Mouse (Mus musculus) G1E (cell line): ENCODE results near the gene Gbp2b. TPM values are rescaled to one million over a fixed set of nuclear protein-coding genes. Genes with fewer than 3 reads are reported as not detected.
"Not testable (repeated sequence)": the region's sequence is repeated elsewhere in the genome, so short reads cannot be mapped to it uniquely, and the experiment has no call there.

ENCODE experiments used
- ATAC-seq: 2 replicates; pipeline ENCODE4 v1.8.0; 2016; ENCODE audit warnings: mild to moderate bottlenecking; ENCODE audit not compliant: insufficient number of reproducible peaks, poor library complexity, low FRiP score, severe bottlenecking; ENCODE audit errors: extremely low read depth
- DNase-seq: peaks from one replicate; pipeline ENCODE4 v3.0.0; 2012; ENCODE audit warnings: low spot score
- H3K27me3 ChIP-seq: 2 replicates; pipeline ENCODE4 v1.6.1; 2012; ENCODE audit warnings: mild to moderate bottlenecking, low read length, inconsistent platforms; ENCODE audit not compliant: insufficient read depth
- H3K36me3 ChIP-seq: replicated peaks from 2 replicates; pipeline ENCODE3; 2012; ENCODE audit warnings: mild to moderate bottlenecking, inconsistent platforms
- H3K4me1 ChIP-seq: 2 replicates; pipeline ENCODE4 v1.6.1; 2012; ENCODE audit warnings: low read depth, low read length, inconsistent platforms, mixed read lengths; ENCODE audit not compliant: insufficient read depth
- H3K4me3 ChIP-seq: 2 replicates; pipeline ENCODE4 v1.5.1; 2012; ENCODE audit warnings: low read depth, mild to moderate bottlenecking, inconsistent platforms, low read length, moderate library complexity, mixed read lengths
- H3K9me3 ChIP-seq: replicated peaks from 2 replicates; pipeline ENCODE4 v1.6.1; 2012; ENCODE audit warnings: inconsistent platforms
- CTCF ChIP-seq: IDR thresholded peaks from 2 replicates; pipeline ENCODE4 v1.5.1; 2012; ENCODE audit warnings: low read depth, low read length, inconsistent platforms, mixed read lengths
- GATA1 ChIP-seq: IDR thresholded peaks from 2 replicates; pipeline ENCODE4 v1.6.1; 2012; ENCODE audit warnings: borderline replicate concordance, low read length, inconsistent platforms, mixed read lengths
- GATA2 ChIP-seq: IDR thresholded peaks from 2 replicates; pipeline ENCODE4 v1.6.1; 2012; ENCODE audit warnings: low read depth, low read length, inconsistent platforms, borderline replicate concordance
- POLR2AphosphoS5 ChIP-seq: IDR thresholded peaks from 2 replicates; pipeline ENCODE4 v1.6.1; 2012; ENCODE audit warnings: low read depth, low read length, inconsistent platforms; ENCODE audit not compliant: insufficient replicate concordance
- TAL1 ChIP-seq: conservative IDR thresholded peaks from 2 replicates; pipeline ENCODE4 v1.6.1; 2012; ENCODE audit warnings: low read depth, low read length, inconsistent platforms, mixed read lengths
- polyA plus RNA-seq: library from polyadenylated mRNA; stranded (reverse); fragments of >175 nt; gene quantifications from 2 replicates; pipeline ENCODE4 v1.2.3, GENCODE M21; 2012
- total RNA-seq, 2 experiments: library from RNA; stranded (forward) in 1 of 2; stranded (reverse) in 1 of 2; fragments of 200-1000 nt in 1 of 2; fragments of >200 nt in 1 of 2; fragmentation: Nextera tagmentation in 1 of 2; gene quantifications; 2 replicates each; pipeline ENCODE4 v1.2.3; 2014 to 2017

Gbp2b gene
- total and polyA plus RNA-seq, 3 experiments = 0.44 TPM; not detected in 2

DNA sequence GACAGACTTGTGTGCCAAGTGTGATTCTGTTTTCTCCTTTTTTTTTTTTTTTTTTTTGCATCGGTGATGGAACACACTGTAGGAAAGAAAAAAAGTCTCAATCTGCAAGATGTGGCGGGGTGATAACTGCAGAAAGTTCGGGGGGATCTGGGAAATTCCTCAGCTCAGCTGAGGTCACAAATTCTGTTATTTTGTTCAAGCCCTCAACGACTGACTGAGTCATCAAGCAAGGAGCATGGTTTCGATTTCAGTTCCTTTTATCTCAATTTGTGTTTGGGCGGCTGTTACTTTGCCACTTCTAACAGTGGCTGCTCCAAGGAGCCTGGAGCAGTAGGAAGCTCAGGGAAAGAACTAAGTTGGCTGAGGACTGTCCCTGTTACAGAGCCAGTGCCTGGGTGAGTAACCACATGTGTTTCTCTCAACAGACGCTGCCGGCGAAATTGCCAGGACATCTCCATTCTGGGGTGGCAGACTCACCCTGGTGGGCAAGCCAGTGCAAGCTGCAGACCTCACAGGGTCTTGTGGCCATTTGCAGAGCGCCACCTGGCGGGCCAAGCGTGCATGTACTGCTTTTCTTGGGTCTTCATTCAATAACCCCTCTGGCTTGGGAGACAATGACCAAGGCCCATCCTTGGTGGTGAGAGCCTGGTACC lies 34.2 kb upstream of the Gbp2b start:
- peak overlapping the region; percentile 67 for H3K4me3 ChIP-seq
- ATAC-seq = peak; percentile 93
- H3K27me3 ChIP-seq = peaks cover 4% of the 10 kb centered on the region; the same call in 1 of the 2 replicates
- no peaks in the 10 kb centered on the region for H3K36me3 ChIP-seq
- TF ChIP-seq CTCF (peak; percentile 90), TAL1 (no peak)
- H3K9me3 ChIP-seq = no peaks in the 10 kb centered on the region
- DNase-seq = peak; percentile 57
- peaks cover 12% of the 10 kb centered on the region for H3K4me1 ChIP-seq

DNA sequence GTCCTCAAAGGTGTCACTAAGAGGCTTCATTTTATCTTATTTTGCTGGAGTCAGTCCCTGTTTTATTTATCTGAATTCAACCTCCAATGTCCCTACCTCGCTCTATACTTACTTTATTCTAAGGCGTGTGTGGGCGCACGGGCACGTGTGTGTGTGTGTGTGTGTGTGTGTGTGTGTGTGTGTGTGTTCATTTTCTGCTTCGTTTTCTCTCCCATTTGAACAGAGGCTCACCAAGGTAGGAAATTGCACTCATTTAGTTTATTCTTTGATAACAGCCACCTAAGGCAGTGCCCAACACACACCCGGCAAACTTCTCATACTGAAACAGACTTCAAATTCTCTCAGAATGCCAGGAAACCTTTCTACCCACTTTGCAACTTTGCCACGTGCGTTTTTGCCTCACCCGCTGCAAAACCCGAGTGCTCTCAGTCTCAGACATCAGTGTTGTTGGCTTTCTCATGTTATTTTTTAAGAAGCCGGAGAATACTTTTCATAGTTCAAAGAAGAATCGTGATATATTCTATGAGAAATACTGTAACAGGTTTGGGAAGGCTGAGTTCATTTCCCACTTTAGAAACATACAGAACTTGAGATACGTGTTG lies 33.5 kb upstream of the Gbp2b start:
- Histone ChIP-seq H3K27me3 (0 out of 2 replicates have a peak, but pooled peaks cover 3% of the 10 kb centered on the region), H3K4me3 (no peak overlapping the region), H3K36me3 (no peaks in the 10 kb centered on the region), H3K9me3 (no peaks in the 10 kb centered on the region), H3K4me1 (peaks cover 12% of the 10 kb centered on the region)
- DNase-seq = no peak
- no peak for ATAC-seq
- TF ChIP-seq TAL1 (no peak), POLR2AphosphoS5 (no peak), GATA1 (no peak), GATA2 (no peak), CTCF (no peak)

DNA sequence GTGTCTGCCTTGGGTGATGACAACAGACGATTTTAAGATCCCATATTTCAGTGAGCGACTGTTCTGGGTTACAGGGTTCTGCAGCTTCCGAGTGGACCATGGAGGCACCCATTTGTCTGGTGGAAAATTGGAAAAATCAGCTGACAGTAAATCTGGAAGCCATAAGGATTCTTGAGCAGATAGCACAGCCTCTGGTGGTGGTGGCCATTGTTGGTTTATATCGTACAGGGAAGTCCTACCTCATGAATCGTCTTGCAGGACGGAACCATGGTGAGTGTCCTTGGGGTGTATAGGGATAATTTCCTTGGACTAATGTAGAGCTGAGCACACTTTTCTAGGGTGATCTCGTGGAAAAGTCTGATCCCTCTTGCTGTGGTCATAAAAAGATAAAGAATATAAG lies 33.0 kb upstream of the Gbp2b start:
- TF ChIP-seq GATA1 (no peak), CTCF (no peak), GATA2 (no peak), POLR2AphosphoS5 (no peak), TAL1 (no peak)
- H3K27me3 ChIP-seq = 0 out of 2 replicates have a peak, but pooled peaks cover 3% of the 10 kb centered on the region
- H3K36me3 ChIP-seq = no peaks in the 10 kb centered on the region
- H3K4me1 ChIP-seq = peaks cover 12% of the 10 kb centered on the region
- no peaks in the 10 kb centered on the region for H3K9me3 ChIP-seq
- no peak overlapping the region for H3K4me3 ChIP-seq
- ATAC-seq (no peak), DNase-seq (no peak)

DNA sequence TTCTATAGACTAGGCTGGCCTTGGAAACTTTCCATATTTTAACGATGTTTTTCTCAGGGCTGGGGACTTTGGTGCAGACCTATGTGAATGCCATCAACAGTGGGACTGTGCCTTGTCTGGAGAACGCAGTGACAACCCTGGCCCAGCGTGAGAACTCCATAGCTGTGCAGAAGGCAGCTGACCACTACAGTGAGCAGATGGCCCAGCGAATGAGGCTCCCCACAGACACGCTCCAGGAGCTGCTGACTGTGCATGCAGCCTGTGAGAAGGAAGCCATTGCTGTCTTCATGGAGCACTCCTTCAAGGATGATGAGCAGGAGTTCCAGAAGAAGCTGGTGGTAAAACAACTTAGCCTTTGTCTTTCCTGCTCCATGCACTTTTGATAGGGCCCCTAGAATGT lies 27.2 kb upstream of the Gbp2b start:
- DNase-seq, H3K27me3 ChIP-seq, H3K4me3 ChIP-seq, H3K36me3 ChIP-seq, ATAC-seq, H3K4me1 ChIP-seq, H3K9me3 ChIP-seq: not testable (repeated sequence)

DNA sequence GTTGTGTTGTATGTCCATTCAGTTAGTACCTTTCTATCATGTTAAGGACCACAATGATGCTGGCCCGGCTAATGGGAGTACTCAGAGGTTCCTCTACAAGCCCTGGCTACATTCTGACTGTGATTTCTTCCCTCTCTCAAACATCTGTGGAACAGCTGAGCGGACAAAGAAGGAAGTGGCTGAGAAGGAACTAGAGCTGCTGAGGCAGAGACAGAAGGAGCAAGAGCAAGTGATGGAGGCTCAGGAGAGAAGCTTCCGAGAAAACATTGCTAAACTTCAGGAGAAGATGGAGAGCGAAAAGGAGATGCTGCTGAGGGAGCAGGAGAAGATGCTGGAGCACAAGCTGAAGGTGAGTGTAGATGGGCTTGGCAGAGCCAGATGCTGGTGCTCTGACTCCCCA lies 23.9 kb upstream of the Gbp2b start:
- H3K27me3 ChIP-seq = peaks cover 2% of the 10 kb centered on the region; the same call in 1 of the 2 replicates
- no peaks in the 10 kb centered on the region for H3K9me3 ChIP-seq
- no peaks in the 10 kb centered on the region for H3K4me1 ChIP-seq
- no peak overlapping the region for H3K4me3 ChIP-seq
- ATAC-seq (no peak), DNase-seq (no peak)
- no peaks in the 10 kb centered on the region for H3K36me3 ChIP-seq
- TF ChIP-seq CTCF = no peak
- no peak for TF ChIP-seq GATA2
- TF ChIP-seq TAL1 = no peak
- TF ChIP-seq POLR2AphosphoS5 = no peak
- no peak for TF ChIP-seq GATA1

DNA sequence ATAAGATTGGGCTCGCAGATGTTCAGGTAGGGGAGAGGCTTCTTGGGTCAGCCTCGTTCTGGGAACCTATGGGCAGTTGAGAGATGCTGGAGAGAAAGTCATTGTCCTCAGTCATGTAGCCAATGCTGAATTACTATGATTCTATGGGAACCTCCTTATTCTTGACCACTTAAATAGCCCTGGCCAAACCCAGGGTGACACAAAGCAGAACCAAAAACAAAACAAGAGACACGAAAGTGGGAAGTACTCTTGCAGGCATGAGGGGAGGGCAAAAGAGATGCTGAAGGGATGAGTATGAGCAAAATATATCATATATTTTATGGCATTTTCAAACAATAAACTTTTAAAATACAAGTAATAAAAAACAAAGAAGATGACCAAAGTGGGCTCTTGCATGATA lies 17.5 kb upstream of the Gbp2b start:
- Histone ChIP-seq H3K4me1 (peaks cover 5% of the 10 kb centered on the region; the same call in 1 of the 2 replicates), H3K4me3 (no peak overlapping the region), H3K36me3 (no peaks in the 10 kb centered on the region), H3K27me3 (no peaks in the 10 kb centered on the region), H3K9me3 (no peaks in the 10 kb centered on the region)
- TF ChIP-seq TAL1 = no peak
- TF ChIP-seq GATA2 = no peak
- TF ChIP-seq CTCF = no peak
- no peak for TF ChIP-seq POLR2AphosphoS5
- no peak for TF ChIP-seq GATA1
- DNase-seq = no peak
- ATAC-seq = no peak
